Mouse (Mus musculus) right cerebral cortex, adult 2 months (tissue): Measurements from ENCODE around the gene Ninj1.

ENCODE experiments used
- DNase-seq, 2 experiments: peaks; one replicate each; pipeline ENCODE4 v3.0.0; 2021 to 2022; ENCODE audit warnings: low spot score in 2 of 2

Ninj1 gene

GRCm38 (mm10) chr13:49187288-49188218, at the start of gene Ninj1:
Gene Ninj1 (plus strand): TSS chr13:49187485.
- DNase-seq, result peak; percentile 76 to 80

- DNase-seq, result no peak
These were observed 46.7 kb upstream of the Ninj1 start for GRCm38 (mm10) chr13:49140567-49140966.

- no peak for DNase-seq
These were observed 44.9 kb upstream of the Ninj1 start for GRCm38 (mm10) chr13:49142396-49142795.

GRCm38 (mm10) chr13:49143323-49143722, 44.0 kb upstream of the Ninj1 start:
- DNase-seq, result no peak

- no peak for DNase-seq
These were observed 42.8 kb upstream of the Ninj1 start for GRCm38 (mm10) chr13:49144451-49144850.

DNA sequence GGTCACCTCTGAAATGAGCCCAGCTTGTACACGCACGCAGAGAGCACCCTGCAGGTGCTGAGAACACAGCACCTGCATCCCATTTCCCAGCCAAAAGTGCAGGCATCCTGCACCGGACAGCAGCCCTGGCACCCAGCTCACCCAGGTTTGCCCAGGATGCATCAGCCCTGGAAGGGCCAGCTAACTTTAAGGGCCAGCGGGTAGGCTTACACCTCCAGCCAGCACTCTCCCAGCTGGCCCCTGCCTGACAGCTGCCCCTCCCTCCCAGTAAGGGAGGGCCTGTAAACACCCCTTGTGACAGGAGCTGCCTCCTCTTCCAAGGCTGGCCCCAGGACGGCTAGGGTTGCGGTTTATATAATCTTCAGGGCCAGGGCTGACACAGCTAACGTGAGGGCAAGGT, 41.9 kb upstream of the Ninj1 start:
- DNase-seq, result no peak

GRCm38 (mm10) chr13:49146040-49146697, 41.1 kb upstream of the Ninj1 start:
- no peak for DNase-seq

GRCm38 (mm10) chr13:49146698-49147006, 40.6 kb upstream of the Ninj1 start:
- DNase-seq, result no peak

DNA sequence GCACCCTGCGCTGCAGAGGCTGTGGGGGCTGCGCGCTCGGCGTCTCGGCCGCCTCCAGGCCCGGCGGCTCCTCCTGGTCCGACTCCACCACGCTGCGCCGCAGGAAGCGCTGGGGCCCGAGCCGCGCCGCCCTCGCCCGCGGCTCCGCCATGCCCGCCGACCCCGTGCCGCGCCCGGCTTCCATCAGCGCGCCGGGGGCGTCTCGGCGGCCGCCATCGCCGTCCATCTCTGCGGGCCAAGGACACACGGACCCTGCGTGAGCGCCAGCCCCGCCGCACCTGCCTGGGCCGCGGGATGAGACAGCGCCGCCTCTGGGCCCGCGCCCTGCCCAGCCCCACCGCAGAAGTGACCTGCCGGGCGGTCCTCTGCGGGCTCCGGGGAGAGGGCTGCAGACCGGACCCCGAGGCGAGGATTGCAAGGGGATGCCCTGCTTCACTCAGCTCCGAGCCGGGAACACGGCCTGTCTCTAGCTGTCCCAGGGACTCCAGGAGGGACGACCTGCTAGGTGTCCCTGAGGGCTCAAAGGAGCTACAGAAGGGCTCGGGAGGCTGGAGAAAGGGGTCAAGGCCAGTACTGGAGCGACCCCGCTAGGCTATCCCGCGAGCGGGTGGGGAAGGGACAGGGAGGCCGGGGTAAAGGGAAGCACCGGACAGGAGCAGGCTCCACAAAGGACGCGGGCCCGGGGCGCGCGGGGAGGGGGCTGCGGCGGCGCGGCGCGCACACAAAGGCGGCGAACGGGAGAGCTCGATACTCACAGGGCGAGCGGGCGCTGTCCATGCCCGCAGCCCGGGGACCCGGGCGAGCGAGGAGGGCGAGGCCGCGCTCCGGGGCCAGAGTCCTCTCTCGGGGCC, 40.1 kb upstream of the Ninj1 start:
- DNase-seq, result peak; percentile 60 to 64

GRCm38 (mm10) chr13:49147858-49148226, 39.4 kb upstream of the Ninj1 start, which contains the start of gene Wnk2:
Gene Wnk2 (minus strand): TSS chr13:49148014.
- DNase-seq, result peak; percentile 78 to 80

- DNase-seq, result no peak
These were observed 38.6 kb upstream of the Ninj1 start for GRCm38 (mm10) chr13:49148687-49149086.

DNA sequence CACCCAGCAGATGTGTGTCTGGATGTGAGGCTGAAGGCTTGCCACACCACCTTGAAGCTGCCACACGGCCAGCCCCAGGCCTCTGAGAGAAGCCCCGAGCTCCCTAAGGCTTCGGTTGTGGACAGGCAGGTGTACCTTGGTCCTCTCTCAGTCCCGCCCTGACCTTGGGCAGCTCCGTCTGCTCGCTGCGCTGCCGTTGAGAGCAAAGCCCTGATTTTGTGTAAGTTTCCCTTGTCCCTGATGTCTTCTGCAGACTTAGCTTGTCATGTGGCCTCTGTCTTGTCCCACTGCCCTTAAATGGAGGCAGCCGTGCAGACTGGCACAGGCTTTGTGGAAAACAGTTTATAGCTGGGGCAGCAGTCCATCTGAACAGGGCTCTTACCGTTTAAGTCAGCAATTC, 33.3 kb upstream of the Ninj1 start:
- no peak for DNase-seq

- no peak for DNase-seq
These were observed 32.7 kb upstream of the Ninj1 start for GRCm38 (mm10) chr13:49154621-49155020.

DNA sequence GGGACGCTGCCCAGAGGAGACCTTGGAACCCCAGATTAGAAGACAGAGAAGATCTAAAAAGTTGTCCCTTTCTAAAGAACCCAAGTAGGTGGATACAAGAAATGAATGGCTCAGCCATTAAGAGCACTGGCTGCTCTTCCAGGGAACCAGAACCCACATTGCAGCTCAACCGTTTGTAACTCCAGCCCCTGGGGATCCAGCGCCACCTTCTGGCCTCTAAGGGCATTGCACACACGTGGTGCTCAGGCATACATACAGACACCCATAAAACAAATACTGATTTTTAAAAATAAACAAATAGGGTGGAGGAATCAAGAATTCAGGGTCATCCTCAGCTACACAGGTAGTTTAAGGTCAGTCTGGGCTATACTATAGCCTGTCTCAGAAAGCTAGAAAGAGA, 30.6 kb upstream of the Ninj1 start:
- no peak for DNase-seq

- DNase-seq, result no peak
These were observed 29.1 kb upstream of the Ninj1 start for GRCm38 (mm10) chr13:49158040-49158713.

DNA sequence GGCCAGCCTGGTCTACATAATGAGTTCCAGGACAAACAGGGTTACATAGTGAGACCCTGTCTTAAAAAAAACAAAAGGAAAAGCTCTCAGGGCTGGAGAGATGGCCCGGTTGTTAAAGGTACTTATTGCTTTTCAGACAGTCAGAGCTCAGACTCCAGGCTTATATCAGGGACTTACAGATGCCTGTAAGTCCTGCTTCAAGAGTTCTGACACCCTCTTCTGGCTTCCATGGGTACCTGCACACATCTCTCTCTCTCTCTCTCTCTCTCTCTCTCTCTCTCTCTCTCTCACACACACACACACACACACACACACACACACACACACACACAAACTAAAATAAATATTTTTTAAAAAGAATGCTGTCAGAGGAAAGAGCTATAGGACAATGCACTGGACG, 26.0 kb upstream of the Ninj1 start:
- DNase-seq, result no peak

- DNase-seq, result no peak
These were observed 24.6 kb upstream of the Ninj1 start for GRCm38 (mm10) chr13:49162722-49163121.

- no peak for DNase-seq
These were observed 23.6 kb upstream of the Ninj1 start for GRCm38 (mm10) chr13:49163645-49164044.

DNA sequence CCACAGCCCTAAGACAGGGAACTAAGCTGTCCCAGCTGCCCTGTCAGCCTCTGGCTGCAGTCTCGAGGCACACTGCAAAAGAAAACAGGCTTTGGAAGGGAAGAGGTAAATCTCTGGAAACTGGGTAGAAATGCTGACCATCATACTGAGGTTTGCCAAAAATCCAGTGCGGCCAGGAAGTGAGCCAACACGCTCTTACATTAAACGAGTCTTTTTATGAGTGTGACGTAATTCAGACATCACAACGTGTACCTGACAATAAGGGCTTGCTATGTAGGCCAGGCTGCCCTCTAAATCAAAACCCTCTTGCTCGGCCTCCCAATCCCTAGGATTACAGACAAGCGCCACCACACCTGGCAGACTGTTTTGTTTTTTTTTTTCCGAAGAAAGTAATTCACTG, 20.2 kb upstream of the Ninj1 start:
- no peak for DNase-seq

DNA sequence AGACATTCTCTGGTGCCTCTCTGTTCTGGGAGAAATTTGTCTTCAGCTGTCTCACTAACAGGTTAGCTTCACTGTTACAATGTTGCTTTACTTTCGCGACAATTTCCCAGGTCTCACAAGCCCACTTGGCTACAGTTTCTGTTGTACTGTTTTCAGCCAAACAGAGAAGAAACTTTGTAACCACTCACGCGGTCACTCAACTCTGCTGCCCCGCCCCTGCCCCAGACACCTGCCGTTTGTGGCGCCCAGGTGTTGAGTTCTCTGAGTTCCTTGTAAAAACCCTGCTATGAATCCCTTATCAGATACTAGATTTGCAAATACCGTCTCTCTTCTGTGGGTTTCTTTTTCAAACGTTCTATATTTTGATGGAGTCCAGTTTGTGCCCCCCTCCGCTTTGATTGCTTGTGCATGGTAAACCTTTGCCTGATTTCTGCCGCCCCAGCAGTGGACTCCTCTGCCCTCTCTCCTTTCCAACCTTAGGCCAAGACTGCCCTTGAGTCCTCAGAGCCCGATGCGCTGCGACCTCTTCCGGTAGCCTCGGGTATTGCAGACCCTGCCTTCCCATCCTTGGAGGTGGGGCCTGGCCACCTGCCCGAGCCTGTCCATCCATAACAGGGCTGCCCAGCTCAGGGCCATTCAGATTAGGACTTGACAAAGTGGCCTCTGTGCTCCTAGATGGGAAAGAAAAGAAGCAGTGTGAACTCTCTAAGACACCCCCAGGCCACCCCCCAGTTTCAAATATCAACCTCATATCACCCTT, 17.7 kb upstream of the Ninj1 start:
- peak; percentile 88 for DNase-seq

DNA sequence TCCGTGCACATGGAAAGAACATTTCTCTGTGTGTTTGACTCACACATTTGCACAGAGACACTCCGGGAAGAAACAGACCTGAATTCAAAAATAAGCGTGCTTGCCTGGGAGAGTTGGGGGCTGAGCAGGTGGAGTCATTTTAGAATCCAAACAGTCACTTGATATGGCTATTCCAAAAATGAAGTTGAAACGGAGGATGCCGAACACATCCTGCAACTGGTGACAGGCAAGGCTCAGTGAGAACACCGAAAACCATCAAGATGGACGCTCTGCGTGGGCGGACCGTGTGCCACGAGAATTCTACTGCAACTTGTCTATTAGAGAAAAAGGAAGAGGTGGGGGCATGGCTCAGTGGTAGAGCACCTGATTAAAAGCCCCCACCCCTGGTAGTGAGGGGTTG, 16.7 kb upstream of the Ninj1 start:
- peak; percentile 43 to 66 for DNase-seq
